Mouse (Mus musculus) lung, postnatal 0 days (tissue): Measurements from ENCODE around the gene Btg4. TPM values are rescaled to one million over a fixed set of nuclear protein-coding genes. Genes with fewer than 3 reads are reported as not detected.

Experiments
- ATAC-seq: fragments of 200-750 bp; cut with Nextera tagmentation; 2 replicates; pipeline ENCODE4 v1.8.0; 2017; ENCODE audit warnings: moderate library complexity
- DNase-seq: peaks from one replicate; pipeline ENCODE4 v3.0.0-alpha.2; 2016; ENCODE audit warnings: low spot score
- H3K27ac ChIP-seq: fragments of 300-500 bp; sonication (generic); 2 replicates; pipeline ENCODE4 v1.5.1; 2014; ENCODE audit warnings: antibody characterized with exemption, mild to moderate bottlenecking, low read length, mixed read lengths
- H3K27me3 ChIP-seq: fragments of 300-500 bp; sonication (generic); replicated peaks from 2 replicates; pipeline ENCODE4 v1.6.1; 2014; ENCODE audit warnings: low read length, mixed read lengths; ENCODE audit not compliant: insufficient read depth
- H3K36me3 ChIP-seq: fragments of 300-500 bp; sonication (generic); 2 replicates; pipeline ENCODE4 v1.6.1; 2014; ENCODE audit warnings: low read length, mixed read lengths; ENCODE audit not compliant: insufficient read depth
- H3K4me1 ChIP-seq: fragments of 300-500 bp; sonication (generic); 2 replicates; pipeline ENCODE4 v1.6.1; 2014; ENCODE audit warnings: antibody characterized with exemption, low read depth, low read length, mixed read lengths; ENCODE audit not compliant: insufficient read depth
- H3K4me2 ChIP-seq: fragments of 300-500 bp; sonication (generic); replicated peaks from 2 replicates; pipeline ENCODE4 v1.6.1; 2014; ENCODE audit warnings: low read depth, mild to moderate bottlenecking, low read length, moderate library complexity, mixed read lengths
- H3K4me3 ChIP-seq: fragments of 300-500 bp; sonication (generic); 2 replicates; pipeline ENCODE4 v1.5.1; 2014; ENCODE audit warnings: low read depth, low read length
- H3K9ac ChIP-seq: fragments of 300-500 bp; sonication (generic); replicated peaks from 2 replicates; pipeline ENCODE4 v1.6.1; 2014; ENCODE audit warnings: low read depth, mild to moderate bottlenecking
- H3K9me3 ChIP-seq: fragments of 300-500 bp; sonication (generic); 2 replicates; pipeline ENCODE4 v1.6.1; 2016; ENCODE audit warnings: low read length, mixed read lengths
- CTCF ChIP-seq: IDR thresholded peaks from 2 replicates; pipeline ENCODE4 v1.5.1; 2016; ENCODE audit warnings: antibody characterized with exemption, mild to moderate bottlenecking
- EP300 ChIP-seq: IDR thresholded peaks from 2 replicates; pipeline ENCODE4 v1.6.1; 2016; ENCODE audit warnings: antibody characterized with exemption, mild to moderate bottlenecking, control low read depth
- WGBS: fragments of 180-500 bp; shearing (Covaris S2); extraction: QIAGEN DNeasy Blood & Tissue Kit; methylation state at CpG from one replicate; pipeline ENCODE4 v1.1.7; 2014; 5-methylcytosine and 5-hydroxymethylcytosine counted together
- polyA plus RNA-seq: library from polyadenylated mRNA; unstranded; fragments of >200 nt; fragmentation: Nextera tagmentation; extraction: Ambion mirVana; gene quantifications from 2 replicates; pipeline ENCODE4 v1.2.1, GENCODE M21; 2015

Gene Btg4
- polyA plus RNA-seq, 1 experiment from 2014 or later: 0.53 TPM

DNA sequence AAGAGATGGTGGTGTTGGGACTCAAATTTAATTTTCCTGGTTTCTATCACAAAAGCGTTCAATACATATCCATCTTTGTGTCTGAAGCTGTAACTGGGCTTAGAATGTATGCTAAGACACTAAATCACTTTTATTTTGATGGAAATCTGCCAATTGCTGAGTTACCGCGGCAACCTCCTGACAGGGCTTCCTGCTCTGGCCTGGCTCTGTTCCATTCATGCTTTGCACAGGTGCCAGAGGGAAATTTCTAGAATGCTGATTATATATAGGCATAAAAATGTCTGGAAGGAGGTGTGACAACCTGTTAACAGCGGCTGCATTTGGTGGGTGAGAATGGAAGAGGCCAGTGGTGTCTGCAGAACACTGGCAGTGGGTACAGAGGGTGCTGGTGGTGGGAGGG is 85.8 kb downstream of the Btg4 start:
- Histone ChIP-seq H3K4me1 (no peaks in the 10 kb centered on the region), H3K9ac (no peak overlapping the region), H3K4me2 (no peak overlapping the region), H3K27me3 (no peaks in the 10 kb centered on the region), H3K9me3 (no peaks in the 10 kb centered on the region), H3K36me3 (no peaks in the 10 kb centered on the region), H3K27ac (no peak overlapping the region), H3K4me3 (no peak overlapping the region)
- DNase-seq (no peak), ATAC-seq (no peak)
- no peak for TF ChIP-seq CTCF
- no peak for TF ChIP-seq EP300
- WGBS: 32% methylated on average over 4 of the region's 4 CpGs

DNA sequence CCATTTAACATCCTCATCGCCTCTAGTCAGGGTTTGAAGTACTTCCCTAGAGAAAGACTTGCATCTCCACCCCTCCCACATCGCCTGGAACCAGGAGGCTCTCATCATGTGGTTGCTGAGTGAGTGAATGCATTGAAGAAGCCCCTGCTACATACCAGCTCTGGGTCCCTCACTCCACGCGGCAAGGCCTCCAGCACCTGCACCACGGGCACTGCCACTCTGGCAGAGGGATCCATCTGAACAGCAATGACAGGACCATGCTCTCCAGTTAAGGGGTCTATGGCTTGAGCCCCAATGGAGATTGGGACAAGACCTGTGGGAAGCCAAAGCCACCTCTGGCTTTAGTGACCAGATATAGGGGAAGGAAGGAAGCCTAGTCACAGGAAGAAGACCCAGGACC is 86.6 kb downstream of the Btg4 start:
- WGBS: 70% methylated on average over 5 of the region's 5 CpGs
- no peaks in the 10 kb centered on the region for H3K27me3 ChIP-seq
- H3K4me2 ChIP-seq: no peak overlapping the region
- H3K9ac ChIP-seq: no peak overlapping the region
- DNase-seq (no peak), ATAC-seq (no peak)
- TF ChIP-seq CTCF (no peak), EP300 (no peak)
- H3K4me3 ChIP-seq: no peak overlapping the region
- no peaks in the 10 kb centered on the region for H3K4me1 ChIP-seq
- no peaks in the 10 kb centered on the region for H3K36me3 ChIP-seq
- H3K9me3 ChIP-seq: no peaks in the 10 kb centered on the region
- no peak overlapping the region for H3K27ac ChIP-seq

DNA sequence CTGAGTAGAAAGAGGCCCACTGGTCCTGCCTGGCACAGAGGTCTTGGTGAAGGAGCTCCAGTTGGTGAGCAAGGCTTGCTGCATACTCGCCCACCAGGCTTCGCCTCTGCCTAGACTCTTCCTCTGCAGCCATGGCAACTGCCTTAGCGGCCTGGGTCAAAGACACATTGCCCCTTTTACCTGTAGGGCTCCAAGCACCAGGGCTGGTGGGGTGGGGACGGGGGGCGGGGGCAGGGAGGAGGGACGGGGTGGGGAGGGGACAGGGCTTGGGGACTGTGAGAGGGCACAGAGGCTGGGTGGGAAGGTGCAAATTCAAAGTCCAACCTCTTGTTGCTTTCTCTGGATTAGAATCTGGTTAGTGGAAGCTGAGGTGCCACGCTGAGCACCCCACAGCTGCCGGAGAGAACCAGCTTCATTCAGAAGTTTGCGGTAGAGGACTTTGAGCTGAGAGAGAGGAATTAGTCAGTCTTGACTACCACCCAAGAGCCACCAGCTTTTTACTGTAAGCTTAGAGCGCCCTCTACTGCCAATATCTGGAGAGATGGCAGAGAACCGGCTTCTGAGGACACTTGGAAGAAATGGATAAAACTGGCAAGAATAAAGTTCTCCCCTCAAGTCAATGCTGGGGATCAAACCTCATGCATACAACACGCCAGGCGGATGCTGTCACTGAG is 91.5 kb downstream of the Btg4 start:
- no peaks in the 10 kb centered on the region for H3K4me1 ChIP-seq
- ATAC-seq (peak; percentile 62), DNase-seq (peak; percentile 88)
- H3K36me3 ChIP-seq: no peaks in the 10 kb centered on the region
- H3K9ac ChIP-seq: no peak overlapping the region
- WGBS: 15% methylated on average over 13 of the region's 13 CpGs
- no peaks in the 10 kb centered on the region for H3K27me3 ChIP-seq
- H3K27ac ChIP-seq: no peak overlapping the region
- no peak overlapping the region for H3K4me2 ChIP-seq
- no peaks in the 10 kb centered on the region for H3K9me3 ChIP-seq
- TF ChIP-seq CTCF: peak; percentile 82
- TF ChIP-seq EP300: no peak
- no peak overlapping the region for H3K4me3 ChIP-seq

DNA sequence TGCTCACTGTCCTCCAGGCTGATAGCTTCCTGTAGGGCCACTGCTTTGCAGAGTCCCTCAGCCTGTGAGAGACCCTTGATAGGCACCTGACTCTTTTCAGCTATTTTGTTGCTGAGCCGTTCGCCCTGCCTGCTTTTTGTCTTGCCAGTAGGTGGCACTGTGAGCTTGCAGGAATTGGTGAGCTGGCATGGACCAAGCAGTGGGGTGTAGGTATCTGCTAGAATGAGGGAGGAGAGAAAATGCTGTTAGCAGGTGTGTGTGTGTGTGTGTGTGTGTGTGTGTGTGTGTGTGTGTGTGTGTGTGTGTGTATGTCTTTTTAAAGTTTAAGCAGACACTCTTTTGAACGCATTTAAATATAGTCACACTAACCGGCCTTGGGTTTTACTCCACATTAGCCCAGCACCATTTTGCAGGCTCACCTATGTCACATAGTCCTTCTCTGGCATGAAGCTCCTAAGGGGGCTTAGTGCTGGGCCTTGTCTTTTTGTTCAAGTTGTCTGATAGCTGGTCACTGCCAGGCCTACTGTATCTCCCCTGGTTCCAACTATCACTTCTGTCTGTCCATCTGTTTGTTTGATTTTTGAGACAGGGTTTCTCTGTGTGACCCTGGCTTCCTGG is 101.2 kb downstream of the Btg4 start:
- H3K4me3 ChIP-seq: no peak overlapping the region
- 22% methylated on average over 4 of the region's 4 CpGs for WGBS
- ATAC-seq: peak; percentile 77

DNA sequence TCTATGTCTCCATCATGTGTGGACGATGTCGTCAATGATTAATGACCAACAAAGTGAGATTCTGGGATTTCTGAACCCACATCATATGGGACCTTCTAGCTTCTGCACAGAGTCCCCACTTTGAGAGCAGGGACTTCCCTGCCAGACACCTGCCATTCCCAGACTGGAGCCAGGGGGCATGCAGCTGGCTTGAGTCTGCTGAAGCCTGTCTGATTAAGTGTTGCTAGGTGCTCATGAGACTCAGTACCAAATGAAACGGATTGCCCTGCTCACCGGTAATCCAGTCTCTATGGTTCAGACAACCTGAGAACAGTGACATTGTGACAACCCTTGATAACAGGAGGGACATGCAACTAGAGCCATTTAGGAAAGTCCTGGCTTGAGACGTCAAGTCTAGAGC is 103.3 kb downstream of the Btg4 start:
- no peaks in the 10 kb centered on the region for H3K36me3 ChIP-seq
- DNase-seq (no peak), ATAC-seq (no peak)
- H3K4me1 ChIP-seq: 0 out of 2 replicates have a peak, but pooled peaks cover 6% of the 10 kb centered on the region
- 83% methylated on average over 5 of the region's 5 CpGs for WGBS
- H3K9me3 ChIP-seq: no peaks in the 10 kb centered on the region
- H3K9ac ChIP-seq: no peak overlapping the region
- H3K27me3 ChIP-seq: no peaks in the 10 kb centered on the region
- no peak overlapping the region for H3K27ac ChIP-seq
- H3K4me2 ChIP-seq: no peak overlapping the region
- H3K4me3 ChIP-seq: no peak overlapping the region
- TF ChIP-seq EP300 (no peak), CTCF (peak; percentile 37; the same call in 1 of the 2 replicates)

More for the DNA sequence above, 101.2 kb downstream of the Btg4 start:
- H3K4me2 ChIP-seq: no peak overlapping the region
- TF ChIP-seq EP300: no peak
- peak; percentile 98 for TF ChIP-seq CTCF
- no peaks in the 10 kb centered on the region for H3K27me3 ChIP-seq
- no peaks in the 10 kb centered on the region for H3K36me3 ChIP-seq
- no peaks in the 10 kb centered on the region for H3K9me3 ChIP-seq
- no peak overlapping the region for H3K27ac ChIP-seq
- no peak overlapping the region for H3K9ac ChIP-seq
- DNase-seq: peak; percentile 89
- no peaks in the 10 kb centered on the region for H3K4me1 ChIP-seq

DNA sequence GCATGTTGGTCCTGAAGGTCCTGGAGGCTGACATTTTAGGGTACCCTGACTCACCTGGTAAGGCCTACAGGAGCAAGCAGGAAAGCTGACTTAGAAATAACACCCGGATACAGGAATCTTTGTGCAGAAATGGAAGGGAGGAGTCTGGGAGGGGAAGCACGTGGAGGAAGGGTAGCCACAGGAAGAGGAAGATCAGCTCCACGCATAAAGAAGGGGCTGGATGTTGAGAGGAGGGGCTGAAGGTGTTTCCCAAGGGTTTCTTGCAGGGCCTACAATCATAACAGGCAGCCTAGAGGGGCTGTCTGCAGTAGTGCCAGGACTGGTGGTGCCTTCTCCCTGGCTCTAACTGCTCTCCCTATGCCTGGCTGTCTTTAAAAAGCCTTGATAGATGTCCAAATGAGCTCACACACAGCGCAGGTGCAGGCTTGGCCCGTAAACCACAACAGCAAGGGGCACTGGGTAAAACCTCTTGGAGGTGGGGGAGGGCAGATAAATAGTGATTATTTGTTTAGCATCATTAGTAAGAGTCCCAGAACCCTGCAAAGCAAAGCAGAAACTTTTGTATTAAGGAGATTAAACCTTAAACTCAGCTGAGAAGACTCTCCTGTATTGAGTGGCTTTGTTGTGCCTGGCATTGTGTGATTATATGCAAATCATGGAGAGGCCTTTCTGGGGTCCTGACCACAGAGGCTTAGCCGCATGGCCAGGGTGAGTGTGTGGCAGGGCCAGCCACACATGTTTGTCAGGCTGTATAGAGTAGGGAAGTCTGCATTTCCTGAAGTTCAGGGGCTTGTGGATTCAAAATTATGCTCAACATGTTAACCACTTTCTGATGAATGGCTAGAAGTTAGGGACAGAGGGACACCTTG is 104.8 kb downstream of the Btg4 start, which contains the start of gene Gm32742:
Gene Gm32742, minus strand, starts transcription at position 206 of the 869 bp plus-strand sequence.
- Histone ChIP-seq H3K4me2 (no peak within 1 kb of the TSS), H3K4me3 (no peak within 1 kb of the TSS), H3K9me3 (no peaks in the 10 kb centered on the region), H3K27ac (no peak within 1 kb of the TSS), H3K27me3 (no peaks in the 10 kb centered on the region), H3K4me1 (0 out of 2 replicates have a peak, but pooled peaks cover 6% of the 10 kb centered on the region), H3K36me3 (no peaks in the 10 kb centered on the region), H3K9ac (no peak within 1 kb of the TSS)
- ATAC-seq (no peak), DNase-seq (no peak)
- TF ChIP-seq EP300 (no peak), CTCF (no peak)
- WGBS: 47% methylated on average over 6 of the region's 6 CpGs
